Mouse (Mus musculus): ENCODE results near the gene Gm17387.

DNA sequence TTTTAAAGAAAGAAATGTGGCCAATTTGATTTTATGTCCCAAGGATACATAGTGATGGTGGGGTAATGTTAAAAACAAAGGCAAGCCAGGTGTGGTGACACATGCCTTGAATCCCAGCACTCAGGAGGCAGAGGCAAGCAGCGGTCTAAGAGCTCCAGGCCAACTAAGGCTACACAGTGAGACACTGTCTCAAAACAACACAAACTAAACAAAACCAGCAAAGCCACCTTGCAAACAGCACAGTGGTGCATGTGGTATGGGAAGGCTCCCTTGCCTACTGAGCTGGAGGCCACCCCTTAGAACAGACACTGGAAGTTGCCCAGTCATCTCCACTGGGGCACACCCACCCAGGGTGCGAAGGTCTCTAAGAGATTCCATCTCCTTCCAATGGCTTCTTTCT, 31.0 kb downstream of the Gm17387 start:
- TF ChIP-seq MAFK (IDR thresholded peaks at IDR 0.05; ENCODE audit: insufficient read depth, low read depth, low read length) (0 out of 2 replicates have a peak, but pooled peaks have one; percentile 25), ZC3H11A (IDR thresholded peaks at IDR 0.05; ENCODE audit: borderline replicate concordance, low read depth, low read length) (no peak), HCFC1 (IDR thresholded peaks at IDR 0.05; ENCODE audit: borderline replicate concordance, insufficient read depth, low read length) (no peak)

All from ES-E14 (cell line).